13 mouse cellular contexts compared by ENCODE assay signal in genomic region chr16:25584337-25585069, GRCm38 (mm10).
A peak's percentile ranks its signal among the peaks of the same experiment; 100 is the strongest.
DNase-seq lines count a peak whose midpoint lies in the region; ATAC-seq lines count a peak whose summit lies in the region.
"Had no signal": no experiment of that assay in that cellular context is flagged by ENCODE, and none has a peak within 500 bp of the region (broad histone marks: within the 10 kb centered on the region; RNA-seq: fewer than 3 reads in every experiment).

No protein-coding gene starts in this region.

- H3K27me3 ChIP-seq in heart, embryonic 15.5 days: no peaks in the 10 kb centered on the region; the same call in 1 of the 2 replicates
- H3K27me3 ChIP-seq in lung, embryonic 16.5 days (ENCODE audit: control insufficient read depth, insufficient read depth, low read depth, low read length): no peaks in the 10 kb centered on the region
- no peaks in the 10 kb centered on the region for H3K27me3 ChIP-seq in forebrain, embryonic 16.5 days (replicated peaks; ENCODE audit: control insufficient read depth, insufficient read depth, low read length)
- H3K27me3 ChIP-seq: forebrain, embryonic 13.5 days had no signal

- no peak overlapping the region for H3K9ac ChIP-seq in heart, embryonic 15.5 days
- H3K9ac ChIP-seq in lung, embryonic 16.5 days (ENCODE audit: low read length): no peak overlapping the region
- no peak overlapping the region for H3K9ac ChIP-seq in forebrain, embryonic 16.5 days (replicated peaks; ENCODE audit: low read depth, low read length)
- H3K9ac ChIP-seq: forebrain, embryonic 13.5 days; liver, postnatal 0 days had no signal

- H3K4me3 ChIP-seq in heart, embryonic 15.5 days: no peak overlapping the region
- no peak overlapping the region for H3K4me3 ChIP-seq in lung, embryonic 16.5 days (ENCODE audit: low read length)
- H3K4me3 ChIP-seq in forebrain, embryonic 16.5 days (replicated peaks; ENCODE audit: low read length): no peak overlapping the region
- H3K4me3 ChIP-seq: forebrain, embryonic 13.5 days had no signal

- no peaks in the 10 kb centered on the region for H3K4me1 ChIP-seq in heart, embryonic 15.5 days (replicated peaks)
- H3K4me1 ChIP-seq in lung, embryonic 16.5 days (replicated peaks; ENCODE audit: control insufficient read depth, insufficient read depth, low read length): no peaks in the 10 kb centered on the region
- no peaks in the 10 kb centered on the region for H3K4me1 ChIP-seq in forebrain, embryonic 16.5 days (replicated peaks; ENCODE audit: control insufficient read depth, insufficient read depth, low read length)
- H3K4me1 ChIP-seq: forebrain, embryonic 13.5 days had no signal

- DNase-seq in heart, adult 9 months (ENCODE audit: low spot score in 2 of 2): no peak
- peak; percentile 10 to 34 for DNase-seq in urinary bladder, postnatal 36 days (ENCODE audit: low spot score in 2 of 2)
- no peak for DNase-seq in urinary bladder, postnatal 10 days (ENCODE audit: low spot score)
- no peak for DNase-seq in cerebellum, adult 9-10 months
- DNase-seq: embryo, embryonic 11 days; liver, postnatal 0 days; thymus, postnatal 4 days had no signal

- H3K27ac ChIP-seq in heart, embryonic 15.5 days: no peak overlapping the region
- peak overlapping the region; percentile 87 for H3K27ac ChIP-seq in lung, embryonic 16.5 days (ENCODE audit: low read length)
- H3K27ac ChIP-seq in forebrain, embryonic 16.5 days (ENCODE audit: low read length): no peak overlapping the region
- H3K27ac ChIP-seq: forebrain, embryonic 13.5 days had no signal

- peak overlapping the region; percentile 26 for H3K4me2 ChIP-seq in heart, embryonic 15.5 days
- peak overlapping the region; percentile 33 for H3K4me2 ChIP-seq in lung, embryonic 16.5 days (ENCODE audit: low read depth, low read length)
- no peak overlapping the region for H3K4me2 ChIP-seq in forebrain, embryonic 16.5 days (ENCODE audit: low read length)
- H3K4me2 ChIP-seq: forebrain, embryonic 13.5 days had no signal

- ATAC-seq in heart, embryonic 15.5 days (replicated peaks; ENCODE audit: insufficient number of reproducible peaks, insufficient read depth, low FRiP score, low read depth): no peak
- peak; percentile 90 for ATAC-seq in lung, embryonic 16.5 days (ENCODE audit: low read depth)
- ATAC-seq in CD4-positive, CD25-positive, alpha-beta regulatory T cell, adult 4 months: no peak
- ATAC-seq in forebrain, embryonic 16.5 days: no peak
- ATAC-seq: activated CD4-positive, CD25-positive, alpha-beta regulatory T cell, adult 4 months; forebrain, embryonic 13.5 days; liver, postnatal 0 days had no signal

- 61% methylated on average over 14 of the region's 14 CpGs for WGBS in heart, embryonic 15.5 days
- 47% methylated on average over 14 of the region's 14 CpGs for WGBS in lung, embryonic 16.5 days
- 75% methylated on average over 14 of the region's 14 CpGs for WGBS in forebrain, embryonic 16.5 days

- H3K36me3 ChIP-seq in heart, embryonic 15.5 days: no peaks in the 10 kb centered on the region
- no peaks in the 10 kb centered on the region for H3K36me3 ChIP-seq in lung, embryonic 16.5 days (ENCODE audit: control insufficient read depth, insufficient read depth, low read length)
- no peaks in the 10 kb centered on the region for H3K36me3 ChIP-seq in forebrain, embryonic 16.5 days (ENCODE audit: control insufficient read depth, insufficient read depth)

- H3K9me3 ChIP-seq in heart, embryonic 15.5 days (replicated peaks): no peaks in the 10 kb centered on the region
- H3K9me3 ChIP-seq in lung, embryonic 16.5 days (ENCODE audit: control insufficient read depth, low read length): no peaks in the 10 kb centered on the region
- no peaks in the 10 kb centered on the region for H3K9me3 ChIP-seq in forebrain, embryonic 16.5 days (ENCODE audit: control insufficient read depth, low read length)
- H3K9me3 ChIP-seq: forebrain, embryonic 13.5 days had no signal

Comparison
In these comparisons a context has a peak if more than half of its experiments do, and no peak if none do; other contexts are left out.
1. DNase-seq: peak in urinary bladder, postnatal 36 days (2 of 2); none in heart, adult 9 months (0 of 2), urinary bladder, postnatal 10 days (single experiment) and cerebellum, adult 9-10 months (single experiment).